Mouse (Mus musculus) layer of hippocampus, postnatal 14 days (tissue): ENCODE measurements around the gene Irgq. TPM values are rescaled to one million over a fixed set of nuclear protein-coding genes. Genes with fewer than 3 reads are reported as not detected.
"Not testable (repeated sequence)": the region's sequence is repeated elsewhere in the genome, so short reads cannot be mapped to it uniquely, and the experiment has no call there.

ENCODE experiments used
- DNase-seq, 2 experiments: peaks; one replicate each; pipeline ENCODE4 v3.0.0; 2021 to 2022; ENCODE audit warnings: low spot score in 2 of 2, mixed read lengths in 1 of 2
- total RNA-seq, 2 experiments: library from RNA; stranded (reverse); gene quantifications; 2 replicates each; pipeline ENCODE4 v1.2.3; 2021

Gene Irgq
- total RNA-seq, 2 experiments from 2014 or later: 87.5 to 89.7 TPM

DNA sequence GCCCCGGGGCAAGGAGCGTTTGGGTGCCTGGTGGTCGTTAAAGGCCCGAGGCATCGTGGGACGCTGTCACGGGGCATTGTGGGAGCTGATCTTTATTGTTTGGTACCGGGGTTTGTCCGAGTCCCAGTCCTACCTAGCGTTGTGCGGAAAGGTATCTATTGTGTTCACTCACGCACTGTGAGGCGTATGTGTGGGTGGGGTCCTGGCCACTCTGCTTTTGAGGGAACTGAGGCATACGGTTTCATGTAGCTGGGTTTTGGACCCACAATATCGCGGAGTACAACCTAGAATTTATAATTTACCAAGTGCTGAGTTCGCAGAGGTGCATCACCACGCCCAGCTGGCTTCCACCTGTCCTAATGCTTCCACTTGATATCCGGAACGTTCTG, 22.8 kb upstream of the Irgq start:
- peak in 1 of 2 experiments; percentile 45 for DNase-seq

GRCm38 (mm10) chr7:24512355-24512754, 18.1 kb upstream of the Irgq start, which contains the start of gene AC161166.1:
AC161166.1 (minus strand) TSS chr7:24512455.
- no peak for DNase-seq

DNA sequence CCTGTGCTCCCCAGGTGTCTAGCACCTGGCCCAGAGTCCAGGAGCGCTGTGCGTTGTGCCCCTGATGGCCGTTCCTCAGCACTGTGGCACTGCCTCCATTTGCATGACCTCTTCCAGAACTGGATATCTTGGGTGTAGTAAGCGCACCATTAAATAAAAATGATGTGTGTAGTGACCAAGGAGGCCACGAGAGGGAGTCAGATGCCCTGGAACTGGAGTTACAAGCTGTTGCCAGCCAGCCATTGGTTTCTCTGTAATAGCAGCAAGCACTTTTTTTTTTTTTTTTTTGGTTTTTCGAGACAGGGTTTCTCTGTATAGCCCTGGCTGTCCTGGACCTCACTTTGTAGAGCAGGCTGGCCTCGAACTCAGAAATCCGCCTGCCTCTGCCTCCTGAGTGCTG, 14.2 kb upstream of the Irgq start:
- peak; percentile 46 to 60 for DNase-seq

DNA sequence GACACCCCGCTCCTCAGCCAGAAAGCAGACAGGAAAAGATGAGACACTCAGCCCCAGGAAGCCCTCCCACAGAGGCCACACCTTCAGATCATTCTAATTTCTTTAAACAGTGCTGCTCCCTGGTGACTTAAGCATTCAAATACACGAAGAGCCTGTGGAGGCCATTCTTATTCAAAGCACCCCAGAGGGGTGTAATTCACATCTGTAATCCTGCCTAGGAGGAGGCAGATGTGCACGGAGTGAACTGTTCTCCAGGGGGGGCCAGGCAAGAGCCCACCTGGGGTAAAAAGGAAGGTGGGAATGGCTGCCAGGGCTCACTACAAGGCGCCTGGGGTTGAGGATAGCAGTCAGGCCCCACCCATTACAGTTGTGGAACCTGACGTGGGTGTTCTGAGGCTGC, 13.4 kb upstream of the Irgq start:
- no peak for DNase-seq

- DNase-seq: peak in 1 of 2 experiments; percentile 59
These were observed 12.8 kb upstream of the Irgq start for GRCm38 (mm10) chr7:24517654-24518053.

- DNase-seq: no peak
These were observed 11.4 kb upstream of the Irgq start for GRCm38 (mm10) chr7:24519130-24519529.

DNA sequence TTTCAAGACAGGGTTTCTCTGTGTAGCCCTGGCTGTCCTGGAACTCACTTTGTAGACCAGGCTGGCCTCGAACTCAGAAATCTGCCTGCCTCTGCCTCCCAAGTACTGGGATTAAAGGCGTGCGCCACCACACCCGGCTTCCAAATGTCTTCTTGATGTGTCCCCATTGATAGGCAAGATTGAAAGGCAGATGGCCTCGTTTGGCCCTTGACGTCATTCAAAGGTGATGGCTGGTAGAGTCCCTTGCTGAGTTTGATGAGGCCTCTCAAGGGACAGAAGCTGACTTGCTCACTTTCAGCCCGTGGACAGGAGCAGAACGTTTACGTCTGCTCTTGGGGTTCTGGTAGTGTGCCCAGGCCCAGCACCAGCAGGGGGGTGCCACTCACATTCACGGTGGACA, 10.4 kb upstream of the Irgq start:
- DNase-seq: not testable (repeated sequence)

DNA sequence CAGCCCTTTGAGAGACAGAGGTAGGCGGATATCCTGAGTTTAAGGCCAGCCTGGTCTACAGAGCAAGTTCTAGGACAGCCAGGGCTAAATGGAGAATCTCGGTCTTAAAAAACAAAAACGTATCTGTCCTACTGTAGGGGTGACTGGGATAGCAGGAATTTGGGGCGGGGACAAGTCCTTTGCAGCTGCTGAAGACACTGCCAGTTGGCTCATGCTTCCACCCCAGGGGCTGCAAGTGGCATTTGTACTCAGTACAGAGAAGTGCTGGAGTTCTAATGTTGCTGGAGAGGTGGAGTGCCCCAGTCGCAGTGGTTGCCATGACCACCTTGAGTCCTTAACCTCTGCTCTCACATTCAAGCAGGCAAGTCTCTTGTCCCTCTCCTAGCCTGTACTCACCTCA, 7.7 kb upstream of the Irgq start:
- no peak for DNase-seq

GRCm38 (mm10) chr7:24523723-24524122, 6.8 kb upstream of the Irgq start:
- no peak for DNase-seq

DNA sequence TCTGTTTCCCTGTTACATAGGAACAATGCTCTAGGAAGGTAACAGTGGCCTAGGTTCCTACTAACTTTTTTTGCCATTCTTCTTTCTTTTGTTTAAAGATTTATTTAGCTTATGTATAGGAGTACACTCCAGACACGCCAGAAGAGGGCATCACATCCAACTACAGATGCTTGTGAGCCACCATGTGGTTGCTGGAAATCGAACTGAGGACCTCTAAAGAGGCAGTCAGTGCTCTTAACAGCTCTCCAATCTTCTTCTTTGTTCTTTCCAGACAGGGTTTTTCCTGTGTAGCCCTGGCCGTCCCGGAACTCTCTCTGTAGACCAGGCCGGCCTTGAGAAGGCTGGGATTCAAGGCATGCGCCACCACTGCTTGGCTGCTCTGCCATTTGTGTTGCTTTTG, 5.5 kb upstream of the Irgq start:
- no peak for DNase-seq

DNA sequence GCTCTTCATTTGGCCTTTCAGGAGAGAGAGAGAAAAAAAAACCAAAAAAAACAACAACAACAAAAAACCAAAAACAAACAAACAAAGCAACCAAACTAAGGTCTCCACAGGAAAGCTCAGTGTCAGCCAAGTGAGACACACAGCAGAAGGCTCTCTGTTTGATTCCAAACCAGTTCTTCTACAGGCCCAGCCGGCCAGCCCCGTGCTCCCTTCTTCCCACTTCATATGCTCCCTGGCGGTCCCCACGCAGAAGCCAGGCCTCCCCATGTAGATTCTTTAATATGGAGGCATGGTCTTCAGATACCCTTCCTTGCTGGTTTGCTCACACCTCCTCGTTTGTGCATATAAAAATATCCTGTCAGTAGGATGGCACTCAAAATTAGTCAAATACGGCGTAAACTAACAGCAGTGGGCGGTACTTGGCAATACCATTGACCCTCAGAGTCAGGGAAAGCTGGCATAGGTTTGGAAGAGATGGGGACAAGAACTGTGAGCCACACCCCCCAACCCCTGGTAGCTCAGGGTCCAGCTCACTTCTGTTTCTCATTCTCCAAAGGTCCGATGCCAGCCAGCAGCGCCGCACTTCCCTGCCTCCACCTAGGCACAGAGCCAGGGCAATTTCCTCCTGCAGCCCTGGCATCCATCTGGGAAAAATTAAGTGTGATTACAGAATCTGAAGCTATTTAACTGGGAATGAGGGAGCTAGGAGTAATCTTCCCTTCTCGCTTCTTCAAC, 4.6 kb upstream of the Irgq start:
- peak in 1 of 2 experiments; percentile 36 for DNase-seq

GRCm38 (mm10) chr7:24528861-24529260, 1.6 kb upstream of the Irgq start:
- no peak for DNase-seq

DNA sequence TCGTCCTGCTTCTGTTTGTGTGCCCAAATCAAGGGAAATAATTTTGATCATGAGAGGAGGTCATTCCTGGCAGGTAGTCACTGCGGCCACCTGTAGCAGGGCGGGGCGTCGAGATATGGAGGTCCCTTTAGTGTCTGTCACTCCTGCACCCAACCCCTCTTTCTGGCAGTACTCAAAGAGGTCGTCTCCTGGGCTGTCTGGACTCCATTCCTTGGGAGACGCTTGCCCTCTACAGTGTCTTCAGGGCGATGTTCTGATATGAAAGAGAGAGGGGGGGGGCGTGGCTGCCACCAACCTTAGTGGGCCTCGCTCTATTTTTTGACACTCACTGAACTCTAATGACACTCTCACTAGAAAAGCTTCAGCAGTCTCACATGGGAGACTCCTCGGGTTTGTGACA, 909 bp upstream of the Irgq start:
- no peak for DNase-seq

DNA sequence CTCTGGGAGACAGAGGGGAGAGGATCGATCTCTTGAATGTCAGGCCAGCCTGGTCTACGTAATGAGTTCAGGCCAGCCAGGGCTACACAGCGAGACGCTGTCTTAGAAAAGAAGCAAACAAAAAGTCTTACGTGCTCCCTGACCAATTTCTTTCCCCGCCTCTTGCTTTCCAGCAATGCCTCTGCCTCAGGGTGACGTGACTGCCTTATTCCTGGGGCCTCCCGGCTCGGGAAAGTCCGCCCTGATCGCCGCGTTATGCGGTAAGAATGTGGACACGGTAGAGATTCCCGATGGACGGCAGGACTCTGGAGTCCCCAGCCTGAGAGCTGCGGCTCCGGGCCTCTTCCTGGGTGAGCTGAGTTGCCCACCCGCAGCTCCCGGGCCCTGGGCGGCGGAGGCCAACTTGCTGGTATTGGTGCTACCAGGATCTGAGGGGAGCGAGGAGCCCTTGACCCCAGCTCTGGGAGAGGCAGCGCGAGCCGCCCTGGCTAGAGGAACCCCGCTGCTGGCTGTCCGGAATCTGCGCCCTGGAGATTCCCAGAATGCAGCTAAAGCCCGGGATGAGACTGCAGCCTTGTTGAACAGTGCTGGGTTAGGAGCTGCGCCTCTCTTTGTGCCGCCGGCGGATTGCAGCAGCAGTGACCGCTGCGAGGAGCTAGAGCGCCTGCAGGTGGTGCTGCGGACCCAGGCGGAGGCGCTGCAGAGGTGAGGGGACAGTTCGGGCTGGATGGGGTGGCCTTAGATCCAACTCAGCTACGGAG, 902 bp downstream of the Irgq start:
- DNase-seq: peak; percentile 72 to 79

GRCm38 (mm10) chr7:24533031-24533571, 2.6 kb downstream of the Irgq start:
- no peak for DNase-seq

- DNase-seq: no peak
These were observed 3.3 kb downstream of the Irgq start for GRCm38 (mm10) chr7:24533806-24534205.

GRCm38 (mm10) chr7:24534301-24534700, 3.8 kb downstream of the Irgq start:
- DNase-seq: no peak

- no peak for DNase-seq
These were observed 6.6 kb downstream of the Irgq start for GRCm38 (mm10) chr7:24537081-24537480.

- no peak for DNase-seq
These were observed 7.1 kb downstream of the Irgq start for GRCm38 (mm10) chr7:24537591-24537990.

GRCm38 (mm10) chr7:24538154-24538553, 7.7 kb downstream of the Irgq start:
- DNase-seq: peak; percentile 29 to 67

DNA sequence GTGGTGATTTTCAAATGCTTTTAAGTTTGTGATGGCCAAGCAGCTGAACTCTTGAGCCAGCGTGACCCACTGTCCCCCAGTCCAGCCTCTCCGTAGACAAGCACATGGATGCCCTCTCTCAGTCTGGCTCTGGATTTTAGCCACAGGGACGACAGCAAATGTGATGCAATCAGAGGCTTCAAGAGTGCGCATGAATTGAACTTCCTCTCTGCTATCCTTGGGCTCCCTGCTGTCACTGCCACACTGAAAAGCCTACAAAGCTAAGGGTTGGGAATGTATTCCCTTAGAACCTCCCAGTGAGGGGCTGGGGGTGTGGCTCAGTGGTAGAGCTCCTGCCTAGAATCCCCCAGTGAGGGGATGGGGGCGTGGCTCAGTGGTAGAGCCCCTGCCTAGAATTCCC, 8.2 kb downstream of the Irgq start:
- no peak for DNase-seq

DNA sequence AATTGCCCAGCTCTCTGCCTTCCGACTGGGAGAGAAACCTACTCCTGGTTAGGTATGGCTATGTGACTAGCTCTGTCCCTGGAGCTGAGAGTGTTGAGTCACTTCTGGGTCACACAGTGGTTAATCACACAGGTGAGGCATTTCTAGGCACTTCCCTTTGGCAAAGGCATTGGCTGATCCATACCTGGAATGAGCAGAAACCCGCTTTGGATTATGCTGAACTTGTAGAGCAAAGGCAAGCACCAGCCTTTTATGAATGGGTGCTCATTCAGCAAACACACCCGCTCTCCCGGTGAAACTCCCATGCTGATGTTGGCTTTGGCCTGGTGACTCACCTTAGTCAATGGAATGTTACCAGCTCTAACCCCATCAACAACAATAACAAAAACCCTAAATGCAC, 9.2 kb downstream of the Irgq start:
- no peak for DNase-seq
